Mouse (Mus musculus): Measurements from ENCODE around the gene Tmeff2. TPM values are rescaled to one million over a fixed set of nuclear protein-coding genes. Genes with fewer than 3 reads are reported as not detected.

Tmeff2 gene
- polyA plus RNA-seq, 2 experiments, result 0.29 to 0.41 TPM

DNA sequence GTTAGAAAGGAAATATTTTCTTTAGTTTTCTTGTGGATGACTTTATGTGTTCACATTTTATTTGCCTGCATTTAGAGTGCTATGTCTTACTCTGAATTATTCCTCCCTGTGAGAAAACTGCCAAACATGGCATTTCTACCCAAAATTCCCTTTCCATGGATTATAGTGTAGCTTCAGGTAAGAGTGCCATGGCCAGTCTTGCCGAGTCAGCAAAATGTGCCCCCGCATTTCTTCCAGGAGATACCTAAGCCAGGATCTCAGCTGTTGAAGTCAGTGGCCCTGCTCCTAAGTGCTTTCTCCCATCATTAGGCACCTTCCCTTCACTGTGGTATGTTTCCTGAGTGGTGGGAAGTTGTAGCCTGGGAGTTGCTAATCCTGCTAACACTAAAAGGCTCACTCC, 168.8 kb downstream of the Tmeff2 start:
- H3K4me2 ChIP-seq (ENCODE audit: low read depth), result no peak overlapping the region
- H3K36me3 ChIP-seq (replicated peaks; ENCODE audit: control insufficient read depth, insufficient read depth, low read depth), result no peaks in the 10 kb centered on the region
- no peaks in the 10 kb centered on the region for H3K4me1 ChIP-seq (replicated peaks; ENCODE audit: control insufficient read depth in 2 of 2, insufficient read depth in 2 of 2, low read length in 1 of 2)
- H3K27me3 ChIP-seq (ENCODE audit: control insufficient read depth, insufficient read depth, low read length), result no peaks in the 10 kb centered on the region
- whole genome bisulfite sequencing (ENCODE audit: insufficient replicate concordance), result 63% methylated on average over 2 of the region's 2 CpGs
- H3K4me3 ChIP-seq (ENCODE audit: insufficient read depth in 1 of 2, low read depth in 2 of 2, low read length in 2 of 2), result no peak overlapping the region
- DNase-seq (ENCODE audit: low read depth in 3 of 3, low spot score in 3 of 3) (no peak), ATAC-seq (ENCODE audit: insufficient read depth) (no peak)
- H3K27ac ChIP-seq, result no peak overlapping the region
- H3K9ac ChIP-seq (replicated peaks), result no peak overlapping the region
- no peaks in the 10 kb centered on the region for H3K9me3 ChIP-seq (ENCODE audit: control insufficient read depth, low read length)
- TF ChIP-seq CTCF (IDR thresholded peaks at IDR 0.05; ENCODE audit: low read depth), result no peak
- no peak for TF ChIP-seq EP300 (IDR thresholded peaks at IDR 0.05; ENCODE audit: low read depth)

DNA sequence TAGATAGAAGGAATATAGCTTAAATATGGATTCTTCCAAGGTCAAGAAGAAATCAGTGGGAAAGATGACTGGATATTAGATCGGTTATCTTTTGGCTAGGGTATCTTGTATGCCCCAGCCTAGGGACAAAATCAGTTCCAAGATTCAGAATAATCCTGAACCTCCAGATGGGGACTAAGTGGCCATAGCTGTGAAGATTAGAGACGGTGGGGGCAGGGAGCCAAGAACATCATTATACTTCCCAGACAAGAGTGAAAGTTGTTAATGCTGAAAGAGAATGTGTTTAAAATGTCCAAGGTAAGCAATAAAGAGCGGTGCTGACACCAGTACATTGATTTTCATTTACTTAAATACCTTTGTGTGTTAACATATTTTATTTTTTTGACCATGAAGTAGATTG, 173.6 kb downstream of the Tmeff2 start:
- Histone ChIP-seq H3K9me3 (ENCODE audit: control insufficient read depth, low read length) (no peaks in the 10 kb centered on the region), H3K9ac (replicated peaks) (no peak overlapping the region), H3K4me2 (ENCODE audit: low read depth) (no peak overlapping the region), H3K27me3 (ENCODE audit: control insufficient read depth, insufficient read depth, low read length) (no peaks in the 10 kb centered on the region), H3K36me3 (replicated peaks; ENCODE audit: control insufficient read depth, insufficient read depth, low read depth) (no peaks in the 10 kb centered on the region), H3K27ac (no peak overlapping the region), H3K4me1 (replicated peaks; ENCODE audit: control insufficient read depth in 2 of 2, insufficient read depth in 2 of 2, low read length in 1 of 2) (no peaks in the 10 kb centered on the region), H3K4me3 (ENCODE audit: insufficient read depth in 1 of 2, low read depth in 2 of 2, low read length in 2 of 2) (no peak overlapping the region)
- 74% methylated on average over 3 of the region's 3 CpGs for WGBS (ENCODE audit: insufficient replicate concordance)
- DNase-seq (ENCODE audit: low read depth in 3 of 3, low spot score in 3 of 3) (no peak), ATAC-seq (ENCODE audit: insufficient read depth) (no peak)
- TF ChIP-seq CTCF (IDR thresholded peaks at IDR 0.05; ENCODE audit: low read depth) (no peak), EP300 (IDR thresholded peaks at IDR 0.05; ENCODE audit: low read depth) (no peak)

DNA sequence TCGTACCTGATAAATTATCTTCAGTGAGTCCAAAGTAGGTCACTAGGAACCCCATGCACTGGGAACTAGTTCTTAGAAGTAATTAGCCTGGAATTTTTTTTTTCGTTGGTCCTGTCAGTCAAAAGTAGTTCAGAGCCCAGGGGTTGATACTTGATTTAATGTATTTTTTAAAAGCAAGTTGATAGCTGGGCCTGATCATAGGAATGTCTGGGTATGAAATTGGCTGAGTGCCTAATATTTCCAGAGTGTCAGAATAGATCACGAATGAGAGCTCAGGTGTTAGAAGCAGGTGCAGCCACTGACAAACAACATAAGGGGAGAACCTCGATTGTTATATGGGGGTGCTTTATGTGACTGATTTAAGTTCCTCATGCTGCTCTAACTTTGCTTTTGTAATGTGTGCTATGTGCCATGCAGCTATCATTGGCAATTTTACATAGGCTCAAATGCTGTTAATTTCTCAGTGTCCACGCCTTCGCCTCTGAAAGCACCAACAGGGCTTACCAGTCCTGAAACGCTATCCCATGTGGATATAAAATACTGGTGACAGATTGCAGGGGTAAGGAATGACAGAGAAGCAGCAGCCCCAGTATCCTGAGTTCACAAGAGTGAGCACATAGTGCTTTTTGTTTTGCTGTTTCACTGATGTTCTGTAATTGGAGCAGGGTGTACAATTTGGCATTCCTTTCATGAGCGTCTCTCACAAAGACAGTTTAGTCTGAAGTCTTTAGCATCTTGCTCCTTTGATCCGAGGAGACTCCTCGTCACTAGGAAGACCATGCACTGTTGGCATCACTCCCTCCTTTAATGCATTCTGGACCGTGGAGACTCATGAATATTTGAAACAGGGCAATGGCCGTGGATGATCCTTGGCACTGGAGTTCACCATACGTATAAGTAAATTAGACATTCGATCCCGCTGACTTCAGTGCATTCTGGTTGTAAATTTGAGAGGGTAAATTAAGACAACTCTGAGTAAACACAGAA, 175.6 kb downstream of the Tmeff2 start:
- Histone ChIP-seq H3K27me3 (ENCODE audit: control insufficient read depth, insufficient read depth, low read length) (no peaks in the 10 kb centered on the region), H3K27ac (no peak overlapping the region), H3K9ac (replicated peaks) (no peak overlapping the region), H3K4me2 (ENCODE audit: low read depth) (no peak overlapping the region), H3K9me3 (ENCODE audit: control insufficient read depth, low read length) (no peaks in the 10 kb centered on the region), H3K4me1 (replicated peaks; ENCODE audit: control insufficient read depth in 2 of 2, insufficient read depth in 2 of 2, low read length in 1 of 2) (no peaks in the 10 kb centered on the region), H3K36me3 (replicated peaks; ENCODE audit: control insufficient read depth, insufficient read depth, low read depth) (no peaks in the 10 kb centered on the region), H3K4me3 (ENCODE audit: insufficient read depth in 1 of 2, low read depth in 2 of 2, low read length in 2 of 2) (no peak overlapping the region)
- DNase-seq (ENCODE audit: low read depth in 3 of 3, low spot score in 3 of 3) (no peak), ATAC-seq (ENCODE audit: insufficient read depth) (no peak)
- WGBS (ENCODE audit: insufficient replicate concordance), result 63% methylated on average over 15 of the region's 15 CpGs
- TF ChIP-seq CTCF (IDR thresholded peaks at IDR 0.05; ENCODE audit: low read depth) (no peak), EP300 (IDR thresholded peaks at IDR 0.05; ENCODE audit: low read depth) (no peak)

DNA sequence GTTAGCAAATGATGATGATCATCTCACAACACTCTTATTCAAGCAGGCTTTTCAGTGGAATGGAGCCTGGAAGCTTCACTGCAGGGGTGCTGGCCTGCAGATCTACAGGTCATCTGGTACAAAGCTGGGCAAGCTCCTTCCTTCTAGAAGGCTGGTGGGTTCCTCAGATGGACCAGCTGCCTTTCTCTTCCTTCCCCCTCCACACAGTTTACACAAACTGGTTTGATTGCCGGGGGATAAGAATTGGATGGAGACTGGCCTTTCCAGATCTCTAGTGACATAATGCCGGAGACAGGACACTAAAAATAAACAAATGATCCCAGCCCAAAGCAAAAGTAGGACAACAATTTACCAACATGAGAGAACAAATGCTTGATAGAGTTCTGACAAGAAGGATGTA, 188.5 kb downstream of the Tmeff2 start:
- 52% methylated on average over 2 of the region's 2 CpGs for whole genome bisulfite sequencing (ENCODE audit: insufficient replicate concordance)
- no peak for TF ChIP-seq CTCF (IDR thresholded peaks at IDR 0.05; ENCODE audit: low read depth)
- TF ChIP-seq EP300 (IDR thresholded peaks at IDR 0.05; ENCODE audit: low read depth), result no peak
- Histone ChIP-seq H3K4me3 (ENCODE audit: insufficient read depth in 1 of 2, low read depth in 2 of 2, low read length in 2 of 2) (no peak overlapping the region), H3K4me2 (ENCODE audit: low read depth) (no peak overlapping the region), H3K27me3 (ENCODE audit: control insufficient read depth, insufficient read depth, low read length) (no peaks in the 10 kb centered on the region), H3K9ac (replicated peaks) (no peak overlapping the region), H3K4me1 (replicated peaks; ENCODE audit: control insufficient read depth in 2 of 2, insufficient read depth in 2 of 2, low read length in 1 of 2) (no peaks in the 10 kb centered on the region), H3K27ac (no peak overlapping the region), H3K9me3 (ENCODE audit: control insufficient read depth, low read length) (no peaks in the 10 kb centered on the region), H3K36me3 (replicated peaks; ENCODE audit: control insufficient read depth, insufficient read depth, low read depth) (no peaks in the 10 kb centered on the region)
- ATAC-seq (ENCODE audit: insufficient read depth), result no peak
- no peak for DNase-seq (ENCODE audit: low read depth in 3 of 3, low spot score in 3 of 3)

DNA sequence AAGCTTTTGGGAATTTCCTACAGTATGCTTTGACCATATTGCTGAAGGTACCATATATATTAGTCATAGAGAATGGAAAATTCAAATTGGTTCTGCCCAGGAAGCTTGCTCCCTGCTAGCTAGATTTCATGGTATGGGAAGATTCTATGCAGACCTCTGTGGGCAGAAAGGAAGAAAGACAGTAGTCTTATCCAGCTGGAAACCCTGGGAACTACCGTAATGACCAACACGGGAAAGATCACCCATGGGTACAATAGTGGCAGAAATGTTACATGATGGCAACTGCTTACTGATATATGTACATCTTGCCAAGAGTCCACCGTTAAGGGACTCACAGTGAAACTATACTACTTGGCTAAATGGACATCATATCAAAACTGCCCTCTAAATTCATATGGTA, 189.4 kb downstream of the Tmeff2 start:
- TF ChIP-seq EP300 (IDR thresholded peaks at IDR 0.05; ENCODE audit: low read depth) (no peak), CTCF (IDR thresholded peaks at IDR 0.05; ENCODE audit: low read depth) (no peak)
- WGBS (ENCODE audit: insufficient replicate concordance), result 73% methylated on average over 3 of the region's 3 CpGs

More for the DNA sequence above, 189.4 kb downstream of the Tmeff2 start:
- ATAC-seq (ENCODE audit: insufficient read depth) (no peak), DNase-seq (ENCODE audit: low read depth in 3 of 3, low spot score in 3 of 3) (no peak)
- no peak overlapping the region for H3K27ac ChIP-seq
- no peaks in the 10 kb centered on the region for H3K36me3 ChIP-seq (replicated peaks; ENCODE audit: control insufficient read depth, insufficient read depth, low read depth)
- H3K27me3 ChIP-seq (ENCODE audit: control insufficient read depth, insufficient read depth, low read length), result no peaks in the 10 kb centered on the region
- no peak overlapping the region for H3K4me3 ChIP-seq (ENCODE audit: insufficient read depth in 1 of 2, low read depth in 2 of 2, low read length in 2 of 2)
- no peak overlapping the region for H3K4me2 ChIP-seq (ENCODE audit: low read depth)
- no peak overlapping the region for H3K9ac ChIP-seq (replicated peaks)
- H3K4me1 ChIP-seq (replicated peaks; ENCODE audit: control insufficient read depth in 2 of 2, insufficient read depth in 2 of 2, low read length in 1 of 2), result no peaks in the 10 kb centered on the region
- no peaks in the 10 kb centered on the region for H3K9me3 ChIP-seq (ENCODE audit: control insufficient read depth, low read length)
